Mouse (Mus musculus): Measurements from ENCODE around the gene 4930579F01Rik.

4930579F01Rik gene

DNA sequence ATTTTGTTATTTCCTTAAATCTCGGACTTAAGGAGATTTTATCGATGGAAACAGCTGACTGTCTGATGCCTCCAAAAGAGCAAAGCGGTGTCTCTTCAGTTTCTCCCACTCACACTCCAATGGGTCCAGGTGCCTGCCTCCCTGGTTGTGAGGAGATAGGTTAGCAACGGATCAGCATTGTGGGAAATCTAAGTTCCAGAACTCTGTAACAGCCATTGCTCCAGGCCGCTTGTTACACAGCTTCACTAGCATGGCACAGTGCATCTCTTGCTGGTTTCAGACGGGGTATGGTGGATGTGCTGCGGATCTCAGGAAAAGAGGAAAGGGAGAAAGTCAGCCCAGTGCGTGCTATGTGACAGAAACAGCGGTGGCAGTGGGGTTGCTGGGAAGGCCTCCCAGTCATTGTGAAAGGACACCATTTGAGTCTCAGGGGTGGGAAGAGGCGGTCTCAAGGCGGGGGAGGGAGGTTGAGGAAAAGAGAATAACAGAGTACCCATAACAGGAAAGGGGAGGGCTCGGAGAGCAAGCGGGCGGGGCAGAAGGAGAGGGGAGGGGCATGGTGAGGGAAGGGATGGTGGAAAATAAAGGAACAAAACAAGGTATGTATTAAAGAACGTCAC, at the start of gene 4930579F01Rik:
4930579F01Rik (minus strand) TSS at position 143 of the 620 bp plus-strand sequence.
- no peak for DNase-seq (ENCODE audit: low spot score in 2 of 2)

DNA sequence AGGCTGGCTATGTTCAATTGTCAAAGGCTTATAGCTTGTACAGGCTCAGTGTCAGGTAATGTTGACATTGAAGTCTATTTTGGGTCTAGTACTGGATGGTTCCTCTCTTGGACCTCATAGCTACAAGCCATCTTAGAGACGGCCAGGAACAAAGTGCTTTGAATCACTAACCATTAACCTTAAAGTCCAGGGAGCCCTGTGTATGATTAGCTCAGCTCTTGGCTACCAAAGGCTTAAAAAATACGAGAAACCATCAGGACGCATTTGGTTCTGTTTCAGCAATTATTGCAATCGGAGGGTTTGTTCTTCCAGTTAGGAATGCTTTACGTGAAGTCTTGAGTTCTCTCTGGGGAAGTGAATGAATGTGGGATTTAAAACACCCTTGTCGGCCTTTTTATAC, 49.3 kb upstream of the 4930579F01Rik start:
- no peak for DNase-seq (ENCODE audit: low spot score in 2 of 2)

DNA sequence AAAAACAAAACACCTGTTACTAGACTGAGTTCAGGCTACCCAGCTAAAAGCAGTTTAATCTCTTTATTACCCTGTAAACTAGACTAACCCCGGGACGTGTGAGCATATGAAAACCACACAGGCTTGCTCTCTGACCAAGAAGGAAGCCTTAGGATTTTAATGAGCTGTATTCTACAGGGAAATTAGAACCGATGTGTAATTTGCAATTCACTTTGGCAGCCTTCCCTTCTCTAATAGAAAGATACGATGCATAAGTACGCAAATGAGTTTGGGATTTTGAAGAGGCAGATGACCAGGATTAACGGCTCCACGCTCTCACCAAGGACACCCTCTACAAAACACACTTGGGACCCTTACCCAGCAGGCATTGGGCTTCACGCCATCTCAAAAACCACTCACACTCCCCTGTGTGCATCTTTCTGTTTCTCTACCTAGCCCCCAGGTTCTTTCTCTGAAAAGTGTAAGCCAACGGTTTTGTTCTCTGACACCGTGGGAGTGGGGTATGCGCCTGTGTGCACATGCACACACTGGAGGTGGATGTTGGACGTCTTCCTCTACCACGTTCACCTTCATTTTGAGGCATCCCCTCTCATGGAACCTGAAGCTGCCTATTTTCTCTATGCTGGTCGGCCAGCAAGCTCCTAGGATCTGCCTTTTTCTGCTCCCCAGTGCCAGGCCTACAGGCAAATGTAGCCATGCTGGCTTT, 48.5 kb upstream of the 4930579F01Rik start:
- DNase-seq (ENCODE audit: low spot score in 2 of 2): no peak

DNA sequence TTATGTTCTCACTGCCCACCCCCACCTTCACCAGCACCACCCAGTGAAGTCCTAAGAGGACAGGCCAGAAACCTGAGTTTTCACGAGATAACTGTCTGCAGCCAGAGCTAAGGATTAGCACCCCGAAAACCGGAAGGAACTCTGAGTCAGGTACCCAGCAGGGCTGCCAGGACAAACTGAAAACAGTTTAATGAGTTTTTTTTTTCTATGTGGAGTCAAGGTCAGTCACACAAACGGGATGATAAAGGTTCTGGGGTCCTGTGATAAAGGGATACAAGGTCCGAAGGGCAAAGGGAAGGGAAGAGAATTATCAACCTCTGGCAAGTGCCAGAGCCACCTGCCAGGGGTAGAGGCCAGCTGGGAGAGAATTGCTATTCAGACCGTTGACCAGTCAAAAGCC, 47.7 kb upstream of the 4930579F01Rik start:
- no peak for DNase-seq (ENCODE audit: low spot score in 2 of 2)

DNA sequence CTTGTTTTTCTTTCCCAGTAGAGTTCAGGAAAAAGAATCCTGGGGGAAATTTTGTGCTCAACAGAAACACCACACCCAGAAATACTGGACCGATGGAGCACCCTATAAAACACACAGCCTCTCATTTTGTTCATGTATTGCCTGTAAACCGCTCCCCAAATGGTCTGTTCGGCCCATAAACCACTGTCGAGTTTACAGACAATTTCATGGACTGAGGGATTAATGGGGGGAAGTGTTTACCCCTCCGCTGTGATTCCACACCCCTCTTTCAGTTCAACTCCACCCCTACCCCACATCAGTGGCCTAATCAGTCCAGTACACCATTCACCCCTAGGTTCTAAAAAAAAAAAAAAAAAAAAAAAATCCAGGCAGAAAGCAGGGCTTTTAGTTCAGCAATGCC, 47.3 kb upstream of the 4930579F01Rik start:
- DNase-seq (ENCODE audit: low spot score in 2 of 2): no peak

DNA sequence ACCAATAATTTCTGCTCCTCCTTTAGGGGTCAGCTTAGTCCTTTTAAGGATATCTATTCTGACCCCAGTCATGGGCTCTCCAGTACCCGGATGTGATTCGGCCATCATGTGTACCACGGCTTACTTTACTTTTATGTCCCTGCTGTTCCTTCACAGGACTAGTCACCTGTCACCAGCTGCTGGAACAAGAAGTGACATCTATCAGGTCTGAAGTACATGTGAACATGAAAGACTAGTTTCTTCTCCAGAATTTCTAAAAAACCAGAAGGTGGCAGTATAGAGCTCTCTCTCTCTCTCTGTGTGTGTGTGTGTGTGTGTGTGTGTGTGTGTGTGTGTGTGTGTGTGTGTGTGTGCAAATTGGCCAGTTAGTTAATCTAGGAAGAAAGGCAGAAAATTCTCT, 46.8 kb upstream of the 4930579F01Rik start:
- no peak for DNase-seq (ENCODE audit: low spot score in 2 of 2)

DNA sequence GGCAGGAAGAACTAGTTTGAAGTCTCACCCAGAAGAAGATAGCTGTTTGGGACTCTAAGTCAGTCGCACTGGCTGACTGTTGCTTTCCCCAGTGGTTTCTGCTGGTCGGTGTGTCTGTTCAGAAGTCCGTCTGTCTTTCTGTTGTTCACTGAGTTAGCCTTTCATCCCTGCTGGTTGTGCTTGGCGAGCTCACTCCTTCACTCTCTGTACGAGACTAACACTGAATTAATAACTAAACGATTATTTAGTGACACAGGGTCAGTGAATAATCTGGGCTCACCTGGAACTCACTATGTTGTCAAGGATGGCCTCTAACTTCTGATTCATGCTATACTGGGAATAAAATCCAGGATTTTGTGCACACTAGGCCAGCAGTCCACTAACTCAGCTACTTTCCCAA, 45.8 kb upstream of the 4930579F01Rik start:
- DNase-seq (ENCODE audit: low spot score in 2 of 2): no peak

DNA sequence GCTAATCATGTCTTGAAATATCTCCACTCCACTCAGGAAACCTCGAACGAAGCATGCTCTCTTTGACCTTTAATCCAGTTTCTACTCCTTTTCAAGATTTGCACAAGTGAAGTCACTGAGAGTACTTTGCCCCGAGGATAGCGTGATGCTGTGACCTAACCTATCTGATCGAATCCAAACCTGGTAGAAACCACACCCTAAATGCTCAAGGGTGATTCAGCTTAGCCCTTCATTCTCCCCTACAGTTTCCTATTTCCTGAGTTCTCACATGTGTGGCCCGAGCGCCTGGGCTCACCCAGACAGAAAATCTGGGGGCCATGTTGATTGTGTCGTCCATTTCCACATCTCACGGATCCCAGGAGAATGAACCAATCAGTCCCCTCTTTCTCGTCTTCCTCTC, 44.4 kb upstream of the 4930579F01Rik start:
- no peak for DNase-seq (ENCODE audit: low spot score in 2 of 2)

DNA sequence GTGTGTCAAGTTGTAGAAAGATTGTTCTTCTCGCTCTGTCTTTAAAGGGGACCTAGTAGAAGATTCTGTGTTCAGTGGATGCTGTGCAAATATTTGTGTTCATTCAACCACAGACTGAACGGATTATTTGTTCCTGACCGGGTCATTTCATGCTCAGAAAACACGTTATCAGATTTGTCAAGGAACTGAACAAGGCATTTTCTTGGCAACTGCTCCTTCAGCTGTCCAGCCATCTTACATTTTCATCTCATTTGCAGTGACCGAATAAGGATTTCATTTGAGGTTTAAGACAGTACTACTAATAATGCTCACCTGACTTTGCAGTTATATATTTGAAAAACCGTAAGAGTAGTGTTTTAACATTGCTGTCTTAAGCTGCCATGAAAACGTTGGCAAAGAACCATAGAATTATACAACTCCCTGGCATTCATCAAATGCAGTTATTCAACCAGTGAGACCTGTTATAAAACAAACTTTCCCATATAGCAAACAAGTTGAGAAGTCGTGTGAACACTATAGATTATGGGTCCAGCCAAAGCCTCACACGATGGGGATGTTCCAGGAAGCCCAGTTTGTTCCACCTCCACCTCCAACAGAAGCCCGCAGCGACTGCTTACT, 43.0 kb upstream of the 4930579F01Rik start:
- no peak for DNase-seq (ENCODE audit: low spot score in 2 of 2)

DNA sequence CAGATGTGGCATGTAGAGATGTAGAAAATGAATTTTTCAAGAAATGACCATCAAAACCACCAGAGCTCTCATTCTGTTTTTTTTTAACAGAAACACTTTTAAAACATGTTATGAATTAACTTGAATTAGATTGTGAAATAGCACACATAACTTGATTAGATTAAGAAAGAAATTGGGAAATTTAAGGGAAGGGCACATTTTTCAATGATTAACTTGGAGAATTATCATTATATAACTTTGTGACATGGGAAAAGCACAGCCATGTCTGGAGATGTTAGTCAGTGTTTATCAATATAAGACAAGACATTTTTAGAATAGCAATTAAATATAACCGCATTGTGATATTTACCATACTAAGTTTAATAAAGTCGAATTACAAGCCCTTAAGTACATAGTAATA, 37.9 kb upstream of the 4930579F01Rik start:
- DNase-seq (ENCODE audit: low spot score in 2 of 2): no peak

DNA sequence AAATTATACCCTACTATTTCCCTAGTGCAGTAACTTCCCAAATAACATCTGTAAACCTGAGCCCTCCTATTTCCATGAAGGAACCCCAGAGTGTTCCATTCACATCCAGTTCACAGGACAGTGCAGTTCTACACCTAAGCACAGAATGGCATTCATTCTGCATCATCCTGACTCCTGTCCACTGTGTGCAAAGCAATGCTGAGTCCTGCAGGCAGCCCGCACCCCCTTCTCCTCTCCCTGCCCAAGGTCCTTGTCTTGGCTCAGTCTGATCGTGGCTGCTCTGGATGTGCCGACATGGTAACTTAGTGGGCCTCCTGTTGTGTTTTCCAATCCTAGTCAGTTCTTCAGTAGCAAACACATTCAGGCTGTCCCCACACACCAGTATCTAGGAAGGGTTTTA, 36.6 kb upstream of the 4930579F01Rik start:
- DNase-seq (ENCODE audit: low spot score in 2 of 2): no peak

DNA sequence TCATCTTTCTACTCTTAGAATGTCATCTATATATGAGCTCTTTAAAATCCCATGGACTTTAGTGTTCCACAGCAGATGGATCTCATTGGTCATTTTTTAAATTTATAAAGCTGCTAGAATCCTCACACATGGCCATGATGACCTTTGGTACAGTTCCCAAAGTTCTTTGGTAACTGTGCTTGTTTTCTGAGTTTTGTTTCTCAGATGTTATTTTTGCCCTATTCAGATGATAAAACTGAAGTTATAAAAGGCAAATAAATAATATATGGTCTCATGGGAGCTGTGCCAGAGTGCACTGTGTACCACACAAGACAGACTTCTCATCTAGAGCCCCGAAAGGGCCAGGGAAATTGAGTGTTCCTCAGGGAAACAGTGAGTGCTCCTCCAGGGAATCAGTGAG, 35.8 kb upstream of the 4930579F01Rik start:
- DNase-seq (ENCODE audit: low spot score in 2 of 2): no peak

DNA sequence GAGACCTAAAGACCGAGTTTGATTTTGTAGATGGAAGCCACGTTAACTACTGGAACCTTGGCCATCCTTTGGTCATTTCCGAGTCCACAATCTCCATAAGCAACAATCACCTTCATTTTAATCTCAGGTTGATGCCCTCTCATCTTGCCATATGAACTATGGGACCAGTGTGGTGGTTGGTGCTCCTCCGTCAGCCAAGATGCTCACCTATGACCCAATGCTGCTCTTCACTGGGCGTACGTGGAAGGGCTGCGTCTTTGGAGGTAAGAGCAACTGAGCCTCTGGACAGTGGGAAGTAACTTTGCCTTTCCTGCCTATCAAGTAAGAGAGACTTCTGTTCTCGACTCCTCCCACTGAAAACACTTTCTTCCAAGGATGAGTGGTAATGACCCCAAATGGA, 34.2 kb upstream of the 4930579F01Rik start:
- no peak for DNase-seq (ENCODE audit: low spot score in 2 of 2)

DNA sequence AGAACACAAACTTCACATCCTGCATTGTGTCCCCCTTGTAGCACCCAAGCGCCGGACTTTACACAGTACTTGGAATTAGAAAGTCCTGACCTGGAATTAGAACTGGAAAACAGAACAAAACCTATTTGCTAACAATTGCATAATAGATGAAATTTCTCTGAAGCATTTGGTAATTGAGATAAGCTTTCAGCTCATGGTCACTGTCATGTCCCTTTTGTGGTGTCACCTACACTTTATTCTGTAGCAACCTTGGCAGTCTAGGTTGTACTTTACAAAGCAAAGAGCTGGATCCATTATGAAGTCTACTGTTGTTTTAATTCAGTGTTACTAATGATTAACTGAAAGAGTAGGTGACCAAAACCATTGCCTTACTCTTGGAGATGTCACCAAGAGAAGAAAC, 33.5 kb upstream of the 4930579F01Rik start:
- DNase-seq (ENCODE audit: low spot score in 2 of 2): no peak

DNA sequence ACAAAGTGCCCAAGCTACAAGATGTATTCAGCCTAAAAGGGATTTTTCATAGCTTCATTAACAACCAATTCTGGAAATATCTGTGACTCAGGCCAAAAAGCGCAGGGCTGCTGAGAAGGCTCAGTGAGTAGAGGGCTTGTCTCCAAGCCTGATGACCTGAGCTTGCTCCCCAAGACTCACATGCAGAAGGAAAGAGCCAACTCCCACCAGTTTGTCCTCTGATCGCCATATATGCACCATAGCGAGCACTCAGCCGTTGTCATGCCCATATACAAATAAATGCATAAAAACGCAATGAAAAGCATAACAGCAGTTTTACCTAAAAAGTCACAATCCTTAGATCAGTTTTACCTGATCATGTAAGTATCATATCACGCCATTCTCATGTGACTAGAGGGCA, 32.9 kb upstream of the 4930579F01Rik start:
- no peak for DNase-seq (ENCODE audit: low spot score in 2 of 2)

DNA sequence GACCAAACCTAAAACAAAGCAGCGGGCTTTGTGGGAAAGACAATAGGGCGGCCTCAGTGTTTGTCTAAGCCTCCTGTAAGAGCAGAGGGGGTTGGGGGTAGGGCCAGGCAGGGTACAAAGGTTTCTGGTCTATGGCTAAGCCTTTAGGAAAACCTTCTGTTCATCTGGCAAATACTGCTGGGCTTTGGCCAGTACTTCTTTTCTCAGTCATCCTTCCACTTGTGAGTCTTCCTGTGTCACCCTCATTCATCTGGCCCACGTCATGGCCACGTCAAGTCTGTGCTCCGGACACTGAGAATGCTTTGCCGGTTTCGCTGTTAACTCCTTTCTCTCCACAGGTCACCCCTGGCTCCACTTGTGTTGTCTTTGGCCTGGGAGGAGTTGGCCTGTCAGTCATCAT, 32.2 kb upstream of the 4930579F01Rik start:
- no peak for DNase-seq (ENCODE audit: low spot score in 2 of 2)

DNA sequence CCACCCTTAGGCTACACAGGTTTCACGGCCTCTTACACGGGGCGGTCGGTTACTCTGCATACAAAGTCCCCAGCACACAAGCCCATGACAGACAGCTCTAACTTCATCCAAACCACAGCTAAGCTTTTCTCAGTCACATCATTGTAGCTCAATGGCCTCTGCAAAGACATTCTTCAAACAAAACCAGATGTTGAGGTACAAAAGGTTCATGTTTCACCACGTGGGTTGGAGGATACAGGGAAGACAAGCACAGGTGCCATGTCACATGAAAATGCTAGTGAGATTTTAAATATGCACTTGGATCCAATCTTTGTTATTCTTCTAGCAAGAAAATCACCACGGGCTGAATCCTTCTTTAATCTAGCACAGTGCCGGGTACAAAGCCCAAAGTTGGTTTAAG, 31.7 kb upstream of the 4930579F01Rik start:
- DNase-seq (ENCODE audit: low spot score in 2 of 2): no peak

DNA sequence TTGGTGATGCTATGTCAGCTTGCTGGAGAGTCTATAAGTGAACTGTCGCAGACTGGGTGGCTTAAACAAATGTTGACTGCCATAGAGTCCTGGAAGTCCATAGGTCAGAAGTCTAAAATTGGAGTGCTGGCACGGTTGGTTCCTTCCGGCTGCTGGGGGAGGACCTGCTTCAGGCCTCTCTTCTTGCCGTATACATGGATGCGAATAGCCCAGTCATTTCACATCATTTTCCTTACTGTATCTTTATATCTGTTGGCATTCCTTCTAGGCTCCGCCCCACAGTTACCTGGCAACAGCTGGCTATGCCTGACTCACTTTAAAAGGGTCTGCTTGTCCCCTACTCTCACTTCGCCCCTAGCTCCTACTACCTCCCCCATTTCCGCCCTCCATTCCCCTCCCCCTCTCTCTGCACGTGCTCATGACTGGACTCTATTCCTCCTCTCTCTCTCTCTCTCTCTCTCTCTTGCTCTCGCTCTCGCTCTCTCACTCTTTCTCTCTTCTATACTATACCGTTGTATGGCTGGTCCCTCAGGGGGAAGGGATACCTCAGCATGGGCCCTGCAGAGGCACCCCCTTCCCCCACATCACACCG, 30.8 kb upstream of the 4930579F01Rik start:
- DNase-seq (ENCODE audit: low spot score in 2 of 2): no peak

DNA sequence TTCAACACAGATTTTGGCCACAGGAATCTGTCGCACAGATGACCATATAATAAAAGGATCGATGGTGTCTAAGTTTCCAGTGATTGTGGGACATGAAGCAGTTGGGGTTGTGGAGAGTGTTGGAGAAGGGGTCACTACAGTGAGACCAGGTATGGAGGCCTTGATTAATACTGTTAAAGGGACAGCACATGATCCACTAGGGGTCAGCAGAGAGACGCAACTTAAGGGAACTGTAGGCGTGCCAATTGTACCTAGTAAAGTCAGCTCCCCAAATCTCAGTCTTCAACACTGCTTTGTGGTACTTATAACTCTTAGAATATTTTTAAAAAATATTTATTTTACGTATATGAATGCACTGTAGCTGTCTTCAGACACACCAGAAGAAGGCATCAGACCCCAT, 29.3 kb upstream of the 4930579F01Rik start:
- peak; percentile 10 to 69 for DNase-seq (ENCODE audit: low spot score in 2 of 2)

DNA sequence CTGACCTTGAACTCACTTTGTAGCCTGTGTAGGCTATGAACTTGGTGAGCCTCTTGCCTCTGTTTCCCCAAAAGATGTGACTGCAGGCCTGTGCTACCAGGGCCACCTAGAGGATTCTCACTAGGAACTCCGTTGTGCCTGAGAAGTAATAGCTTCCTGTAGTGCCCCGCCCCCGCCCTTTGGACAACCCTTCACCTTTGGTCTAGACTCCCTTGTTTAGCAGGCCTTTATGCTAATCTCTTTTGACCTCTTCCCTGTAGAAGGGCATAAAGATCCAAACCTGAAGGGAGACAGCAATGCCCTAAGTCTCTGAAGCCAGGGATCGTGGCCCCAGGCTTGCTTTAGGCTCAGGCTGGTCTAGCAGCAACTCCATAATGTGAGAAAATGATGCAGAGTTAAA, 28.9 kb upstream of the 4930579F01Rik start:
- no peak for DNase-seq (ENCODE audit: low spot score in 2 of 2)

DNA sequence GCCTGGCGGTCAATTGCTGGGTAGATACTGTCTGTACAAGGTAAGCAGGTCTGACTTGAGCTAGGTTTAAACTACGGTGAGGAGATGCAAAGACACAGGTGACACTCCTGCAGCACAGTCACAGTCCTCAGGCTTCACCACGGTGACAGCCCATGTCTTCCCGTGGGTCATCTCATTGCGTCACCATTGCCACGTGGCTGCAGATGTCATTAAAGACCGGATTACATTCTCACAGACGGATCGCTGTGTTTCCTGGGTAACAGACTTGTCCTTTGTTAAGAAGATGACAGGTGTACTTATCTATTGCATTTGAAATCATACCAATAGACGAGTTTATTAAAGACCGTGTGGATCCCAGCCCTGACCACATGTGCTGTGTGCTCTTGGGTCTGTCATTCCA, 27.5 kb upstream of the 4930579F01Rik start:
- no peak for DNase-seq (ENCODE audit: low spot score in 2 of 2)

DNA sequence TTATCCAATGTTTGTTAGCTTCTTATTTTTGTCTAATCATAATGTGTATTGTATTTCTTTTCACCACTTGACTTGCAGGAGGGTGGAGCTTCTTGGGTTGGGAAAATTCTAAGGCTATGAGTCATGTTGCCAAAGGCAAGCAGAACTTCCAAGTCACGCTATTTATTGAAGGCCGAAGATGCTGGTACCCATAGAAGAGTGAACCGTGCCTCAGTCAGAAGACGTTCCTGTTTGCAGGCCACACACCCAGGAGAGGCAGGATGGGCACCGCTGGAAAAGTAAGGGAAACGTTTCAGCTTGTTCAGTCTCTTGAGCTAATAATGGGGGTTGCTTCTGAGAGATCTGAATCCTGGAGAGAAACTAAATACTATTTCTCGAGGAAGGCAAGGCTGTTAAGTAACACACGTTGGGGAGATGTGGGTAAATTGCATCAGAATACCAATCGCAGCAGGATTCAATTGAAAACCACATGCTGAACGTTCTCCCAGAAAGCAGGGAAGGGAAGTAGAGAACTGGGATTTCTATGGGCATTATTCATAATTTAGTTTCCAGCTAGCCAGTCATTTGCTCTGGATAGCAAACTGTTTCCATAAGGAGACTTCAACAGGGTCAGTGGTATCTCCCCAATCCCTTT, 24.1 kb upstream of the 4930579F01Rik start, which contains the start of gene Adh7:
Adh7 (plus strand) TSS at position 130 of the 634 bp plus-strand sequence.
- no peak for DNase-seq (ENCODE audit: low spot score in 2 of 2)
